Mouse (Mus musculus) cerebellum, postnatal 36 days (tissue): ENCODE results near the gene Zfp422.
A peak's percentile ranks its signal among the peaks of the same experiment; 100 is the strongest.

ENCODE experiments used
- DNase-seq, 2 experiments: peaks; one replicate each; pipeline ENCODE4 v3.0.0; 2021 to 2022; ENCODE audit warnings: mixed read lengths in 2 of 2

Gene Zfp422

DNA sequence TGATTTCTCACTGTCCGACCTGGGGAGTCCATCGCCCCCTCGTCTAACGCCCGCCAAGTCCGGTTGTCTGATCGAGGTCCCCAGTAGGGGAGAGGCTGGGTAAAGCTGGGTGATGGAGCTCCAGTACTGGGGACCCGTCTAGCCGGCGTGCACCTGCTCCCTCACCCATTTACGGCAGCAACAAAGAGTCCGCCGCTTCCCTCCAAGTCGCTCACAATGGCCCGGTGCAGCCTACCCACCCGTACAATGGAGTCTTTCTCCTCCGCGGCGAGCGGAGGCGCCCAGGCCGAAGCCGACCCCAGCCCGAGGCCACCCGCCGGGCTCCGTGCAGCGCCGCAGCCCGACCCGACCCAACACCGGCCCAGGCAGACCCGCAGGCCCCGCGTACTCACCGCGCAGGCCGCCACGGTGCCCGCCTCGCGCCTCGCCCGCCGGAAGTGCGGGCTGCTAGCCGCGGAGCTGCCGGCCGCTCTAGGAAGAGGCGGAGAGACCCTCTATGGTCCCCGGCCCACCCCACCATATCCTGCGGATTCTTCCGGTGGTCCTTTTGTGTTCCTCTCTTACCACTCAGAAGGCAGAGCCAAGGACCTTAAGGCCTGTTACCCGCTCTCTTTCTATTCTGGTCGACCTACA lies at the start of gene Zfp422:
Gene Zfp422 (minus strand): TSS at position 461 of the 633 bp plus-strand sequence.
- DNase-seq, result peak; percentile 69 to 74

DNA sequence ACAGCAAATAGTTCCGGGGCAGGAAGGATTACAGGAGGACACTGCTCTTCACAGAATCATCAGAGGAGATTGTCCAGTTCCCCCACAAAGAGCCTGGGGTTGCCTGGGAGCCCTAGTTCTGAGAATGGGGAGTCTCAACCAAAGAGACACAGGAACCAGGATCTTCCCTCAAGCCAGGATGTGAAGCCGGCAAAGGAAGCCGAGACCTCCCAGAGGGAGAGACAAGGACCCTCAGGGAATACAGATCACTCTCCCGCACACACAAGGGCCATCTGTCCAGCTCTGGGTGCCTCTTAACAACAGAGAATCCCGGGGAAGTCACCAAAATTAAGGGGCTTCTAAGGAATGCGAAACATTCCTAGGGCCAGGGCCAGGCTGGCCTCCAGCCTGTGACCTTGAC lies 48.5 kb upstream of the Zfp422 start:
- no peak for DNase-seq

DNA sequence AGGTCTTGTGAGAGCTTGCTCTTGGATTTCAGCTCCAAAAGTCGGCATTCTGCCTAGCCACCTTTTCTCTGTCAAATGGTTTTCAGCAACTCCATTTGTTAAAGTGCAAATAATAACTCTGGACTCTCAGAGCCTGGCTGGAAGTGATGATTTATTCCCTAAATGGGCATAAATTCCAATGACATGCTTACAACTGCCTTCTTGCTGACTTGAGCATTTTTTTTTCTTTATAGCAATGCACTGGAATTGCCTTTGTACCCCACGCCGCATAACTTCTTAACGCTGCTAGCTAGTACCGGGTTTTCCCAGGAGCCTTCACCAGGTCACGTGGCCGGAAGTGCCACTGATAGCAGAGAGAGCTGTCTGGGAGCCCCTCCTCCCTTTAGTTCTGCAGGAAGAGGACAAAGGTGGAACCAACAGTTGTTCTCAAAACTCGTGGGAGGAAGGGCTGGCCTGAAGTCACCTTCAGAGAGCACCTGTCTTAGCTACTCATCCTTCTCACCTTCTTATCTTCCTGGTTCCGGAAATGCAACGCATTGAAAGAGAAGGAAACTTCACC lies 47.6 kb upstream of the Zfp422 start:
- no peak for DNase-seq

- DNase-seq, result no peak
Observed at GRCm38 (mm10) chr6:116674283-116674886, 45.6 kb upstream of the Zfp422 start.

DNA sequence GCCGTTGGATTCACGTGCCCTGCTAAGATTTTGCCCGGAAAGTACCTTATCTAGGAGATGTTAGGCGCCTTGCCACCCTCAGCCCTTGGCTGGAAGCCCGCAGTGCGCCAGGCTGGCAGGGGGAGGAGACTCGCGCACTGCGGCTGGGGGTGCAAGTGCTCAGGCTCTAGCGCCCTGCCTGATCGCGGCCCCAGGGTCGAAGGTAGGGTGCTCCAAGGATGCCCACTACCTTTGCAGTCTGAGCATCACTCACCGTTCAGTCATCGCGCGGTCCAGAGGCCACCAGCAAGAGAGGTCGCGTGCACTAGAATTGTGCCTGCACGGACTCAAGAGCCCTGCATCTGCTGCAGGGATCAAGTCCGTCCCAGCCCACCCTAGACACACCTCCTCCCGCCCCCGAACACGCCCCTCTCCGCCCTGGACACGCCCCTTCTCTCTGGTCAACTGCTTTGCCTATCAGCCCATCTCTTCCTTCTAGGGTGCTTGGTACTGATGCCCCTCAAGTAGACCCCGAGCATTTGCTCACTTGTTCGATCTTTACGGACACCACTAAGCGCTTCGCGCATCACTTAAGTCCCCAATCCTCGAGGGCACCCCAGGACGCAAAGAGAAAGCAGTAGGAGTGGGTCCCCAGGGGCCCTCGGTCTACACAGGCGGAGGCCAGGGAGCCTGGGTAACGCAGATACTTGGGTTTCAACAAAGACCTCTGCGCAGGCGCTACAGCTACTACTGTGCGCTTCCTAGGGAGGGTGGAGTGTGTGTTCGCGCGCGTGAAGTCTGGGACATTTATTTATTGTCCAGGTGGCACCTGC lies 44.9 kb upstream of the Zfp422 start, which contains the start of gene Rassf4:
Gene Rassf4 (minus strand): TSS at position 482 of the 812 bp plus-strand sequence.
- peak; percentile 52 to 54 for DNase-seq

- no peak for DNase-seq
Observed at GRCm38 (mm10) chr6:116672349-116672748, 43.5 kb upstream of the Zfp422 start.

DNA sequence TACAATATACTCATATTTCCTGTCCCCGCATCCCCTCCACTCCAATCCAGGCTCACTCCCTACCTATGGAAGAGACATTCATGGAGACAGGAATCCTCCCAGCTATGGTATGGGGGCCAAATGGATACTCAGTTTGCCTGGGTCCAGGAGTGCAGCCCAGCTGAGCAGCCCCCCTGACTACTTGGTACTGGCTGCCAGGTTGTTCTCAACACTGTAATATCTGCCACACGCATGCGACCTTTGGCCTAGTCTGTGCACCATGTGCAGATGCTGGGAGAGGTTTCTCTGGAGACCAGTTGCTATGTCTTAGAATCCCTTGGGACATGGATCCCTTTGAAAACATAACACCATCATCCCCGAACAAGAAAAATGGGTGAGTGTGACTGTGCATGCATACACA lies 43.0 kb upstream of the Zfp422 start:
- DNase-seq, result no peak

GRCm38 (mm10) chr6:116671031-116671430 lies 42.2 kb upstream of the Zfp422 start:
- DNase-seq, result no peak

DNA sequence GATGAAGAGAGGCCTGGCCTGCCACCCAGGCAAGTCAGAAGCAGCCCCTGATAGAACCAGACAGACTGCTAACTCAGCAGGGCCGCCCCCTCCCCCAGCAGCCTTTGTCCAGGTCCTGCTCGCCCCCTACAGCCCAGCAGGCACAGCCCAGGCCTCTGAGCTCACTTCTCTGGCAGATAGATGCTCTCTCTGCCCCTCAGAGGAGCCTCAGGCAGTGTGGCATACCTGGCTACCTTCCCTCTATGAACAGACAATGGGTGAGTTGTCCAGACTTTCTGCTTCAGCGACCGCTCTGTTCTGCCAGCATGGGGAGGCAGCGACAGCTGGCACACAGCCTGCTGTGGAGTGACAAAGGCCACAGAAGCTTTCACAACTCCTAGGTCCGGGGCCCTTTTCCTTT lies 41.3 kb upstream of the Zfp422 start:
- DNase-seq, result peak; percentile 23 to 25

DNA sequence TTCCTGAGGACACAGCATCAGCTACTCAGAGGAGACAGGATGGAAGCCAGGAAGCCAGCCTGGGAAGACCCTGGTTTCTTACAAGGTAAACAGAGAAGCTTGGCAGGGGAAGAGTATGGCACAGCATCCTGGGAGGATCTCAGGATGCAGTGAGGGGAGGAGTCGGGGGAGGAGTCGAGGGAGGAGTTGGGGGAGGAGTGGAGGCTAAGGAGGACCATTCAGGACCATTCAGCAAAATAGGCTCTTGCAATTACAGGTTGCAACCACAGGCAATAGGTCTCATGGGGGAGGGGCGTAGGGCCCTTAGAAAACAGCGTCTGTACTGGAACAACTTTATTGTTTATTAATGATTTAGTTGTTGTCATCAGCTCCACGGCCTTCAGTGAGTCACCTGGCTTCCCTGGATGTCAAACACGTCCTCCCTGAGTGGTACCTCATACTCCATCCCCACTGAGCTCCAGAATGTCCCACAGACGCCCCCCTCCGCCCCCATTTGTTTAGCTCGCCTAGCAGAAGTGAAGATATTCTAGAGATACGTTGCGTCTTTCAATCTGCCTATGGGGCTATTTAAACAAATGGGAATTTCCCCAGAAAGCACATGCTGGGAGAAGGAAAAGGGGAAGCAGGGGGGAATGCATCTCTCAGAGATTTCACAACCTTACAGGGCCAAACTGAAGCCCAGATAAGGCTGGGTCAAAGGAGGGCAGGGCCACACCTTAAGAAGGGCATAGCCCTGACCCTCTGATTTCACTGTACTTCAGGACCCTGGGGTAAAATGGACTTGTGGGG lies 40.1 kb upstream of the Zfp422 start:
- no peak for DNase-seq

- DNase-seq, result no peak
Observed at GRCm38 (mm10) chr6:116667382-116667781, 38.6 kb upstream of the Zfp422 start.

GRCm38 (mm10) chr6:116666892-116667291 lies 38.1 kb upstream of the Zfp422 start:
- DNase-seq, result no peak

- DNase-seq, result no peak
Observed at GRCm38 (mm10) chr6:116666085-116666750, 37.4 kb upstream of the Zfp422 start.

- DNase-seq, result no peak
Observed at GRCm38 (mm10) chr6:116664830-116665229, 36.0 kb upstream of the Zfp422 start.

GRCm38 (mm10) chr6:116664031-116664430 lies 35.2 kb upstream of the Zfp422 start:
- no peak for DNase-seq

DNA sequence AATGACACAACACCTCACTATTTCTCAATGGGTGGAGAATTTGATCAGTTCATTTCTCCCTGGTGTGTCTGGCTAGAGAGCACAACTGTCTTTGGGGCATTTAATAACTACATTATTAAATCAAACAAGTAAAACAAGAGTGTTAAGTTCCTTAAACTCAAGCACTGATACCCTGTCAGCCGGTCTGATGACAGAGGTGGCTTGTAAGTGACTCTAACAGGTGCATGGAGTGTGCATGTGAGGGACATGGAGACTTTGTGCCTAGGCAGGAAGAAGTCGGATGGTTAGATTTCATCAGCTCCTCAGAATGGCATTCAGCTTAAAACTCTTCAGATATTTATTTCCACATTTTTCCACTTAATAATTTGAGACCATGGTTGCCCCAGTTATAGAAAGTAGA lies 34.6 kb upstream of the Zfp422 start:
- no peak for DNase-seq

GRCm38 (mm10) chr6:116653684-116654454 lies 25.1 kb upstream of the Zfp422 start:
- DNase-seq, result peak; percentile 48 to 70

GRCm38 (mm10) chr6:116653191-116653590 lies 24.4 kb upstream of the Zfp422 start:
- no peak for DNase-seq

DNA sequence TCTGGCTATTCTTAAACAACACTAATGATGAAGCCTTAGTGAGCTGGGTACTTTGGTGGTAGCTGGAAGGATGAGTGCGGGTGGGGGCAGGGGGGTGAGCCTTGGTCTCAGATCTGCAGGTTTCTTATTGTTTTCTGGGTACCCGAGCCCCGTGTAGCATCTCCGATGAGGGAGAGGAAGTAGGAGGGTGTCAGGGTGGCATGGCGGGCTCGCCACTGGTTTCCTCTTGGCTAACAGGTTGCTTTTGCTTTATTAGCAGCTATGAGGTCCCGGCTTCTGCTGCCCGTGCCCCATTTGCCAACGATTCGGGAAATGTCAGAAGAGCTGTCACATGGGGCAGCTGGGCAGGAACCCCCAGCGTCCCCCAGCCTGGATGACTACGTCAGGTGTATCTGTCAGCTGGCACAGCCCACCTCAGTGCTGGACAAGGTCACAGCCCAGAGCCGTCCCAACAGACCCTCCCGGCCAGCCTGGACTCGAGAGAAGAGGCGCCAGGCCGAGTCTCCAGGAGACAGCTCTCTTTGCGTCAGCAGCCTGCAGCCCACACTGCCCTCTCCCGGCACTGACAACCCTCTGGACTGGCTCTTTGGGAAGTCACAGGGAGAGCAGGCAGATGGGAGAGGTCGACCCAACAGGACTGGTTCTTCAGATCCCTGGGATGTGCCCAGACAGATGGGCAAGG lies 22.8 kb upstream of the Zfp422 start:
- peak; percentile 18 to 39 for DNase-seq

GRCm38 (mm10) chr6:116650406-116650805 lies 21.6 kb upstream of the Zfp422 start, which contains the start of gene Depp1:
TSS of gene Depp1 (plus strand) at chr6:116650609.
- no peak for DNase-seq

GRCm38 (mm10) chr6:116649811-116650210 lies 21.0 kb upstream of the Zfp422 start:
- no peak for DNase-seq
